In genomic region chr4:137478306-137478705, GRCm38 (mm10) we compare ENCODE assay signal across 11 mouse cellular contexts. TPM values are rescaled to one million over a fixed set of nuclear protein-coding genes. Genes with fewer than 3 reads are reported as not detected.
DNase-seq lines count a peak whose midpoint lies in the region; ATAC-seq lines count a peak whose summit lies in the region.
"Had no signal": no experiment of that assay in that cellular context is flagged by ENCODE, and none has a peak within 500 bp of the region (broad histone marks: within the 10 kb centered on the region; RNA-seq: fewer than 3 reads in every experiment).

No protein-coding gene starts in this region.

- H3K9me3 ChIP-seq in embryonic facial prominence, embryonic 13.5 days, result no peaks in the 10 kb centered on the region
- no peaks in the 10 kb centered on the region for H3K9me3 ChIP-seq in heart, embryonic 15.5 days (replicated peaks)
- H3K9me3 ChIP-seq in limb, embryonic 15.5 days, result no peaks in the 10 kb centered on the region

- no peak overlapping the region for H3K4me2 ChIP-seq in embryonic facial prominence, embryonic 13.5 days
- H3K4me2 ChIP-seq in heart, embryonic 15.5 days, result peak overlapping the region; percentile 36; the same call in 1 of the 2 replicates
- H3K4me2 ChIP-seq in limb, embryonic 15.5 days, result no peak overlapping the region

- H3K4me1 ChIP-seq in embryonic facial prominence, embryonic 13.5 days, result peaks cover 90% of the 10 kb centered on the region
- H3K4me1 ChIP-seq in heart, embryonic 15.5 days (replicated peaks), result peaks cover 95% of the 10 kb centered on the region
- H3K4me1 ChIP-seq in limb, embryonic 15.5 days, result peaks cover 94% of the 10 kb centered on the region

- DNase-seq in kidney, adult 11 months, result peak; percentile 51
- no peak for DNase-seq in kidney, adult 8-10 months
- DNase-seq in cerebellum, adult 11 months, result no peak
- DNase-seq in retina, embryonic 14.5 days (ENCODE audit: low spot score), result no peak
- no peak for DNase-seq in right cerebral cortex, postnatal 36 days (ENCODE audit: low spot score in 2 of 2)
- DNase-seq: cerebellum, postnatal 14 days had no signal

- no peak for ATAC-seq in embryonic facial prominence, embryonic 13.5 days (ENCODE audit: insufficient number of reproducible peaks, insufficient read depth, low FRiP score, low TSS enrichment, low read depth)
- ATAC-seq in heart, embryonic 15.5 days (replicated peaks; ENCODE audit: insufficient number of reproducible peaks, insufficient read depth, low FRiP score, low read depth), result no peak
- ATAC-seq in limb, embryonic 15.5 days (ENCODE audit: insufficient number of reproducible peaks, low FRiP score, low TSS enrichment, low read depth), result no peak
- ATAC-seq: forebrain, embryonic 14.5 days had no signal

- 69% methylated on average over 5 of the region's 5 CpGs for WGBS in embryonic facial prominence, embryonic 13.5 days
- WGBS in heart, embryonic 15.5 days, result 76% methylated on average over 5 of the region's 5 CpGs
- WGBS in limb, embryonic 15.5 days, result 69% methylated on average over 5 of the region's 5 CpGs

- H3K4me3 ChIP-seq in embryonic facial prominence, embryonic 13.5 days, result no peak overlapping the region
- no peak overlapping the region for H3K4me3 ChIP-seq in heart, embryonic 15.5 days
- H3K4me3 ChIP-seq in limb, embryonic 15.5 days, result no peak overlapping the region

- H3K27me3 ChIP-seq in embryonic facial prominence, embryonic 13.5 days, result no peaks in the 10 kb centered on the region
- no peaks in the 10 kb centered on the region for H3K27me3 ChIP-seq in heart, embryonic 15.5 days
- H3K27me3 ChIP-seq in limb, embryonic 15.5 days, result no peaks in the 10 kb centered on the region

- H3K36me3 ChIP-seq in embryonic facial prominence, embryonic 13.5 days, result no peaks in the 10 kb centered on the region
- no peaks in the 10 kb centered on the region for H3K36me3 ChIP-seq in heart, embryonic 15.5 days
- no peaks in the 10 kb centered on the region for H3K36me3 ChIP-seq in limb, embryonic 15.5 days

- peak overlapping the region; percentile 35; the same call in 1 of the 2 replicates for H3K27ac ChIP-seq in embryonic facial prominence, embryonic 13.5 days
- peak overlapping the region; percentile 87 for H3K27ac ChIP-seq in heart, embryonic 15.5 days
- peak overlapping the region; percentile 57 for H3K27ac ChIP-seq in limb, embryonic 15.5 days

- no peak overlapping the region for H3K9ac ChIP-seq in embryonic facial prominence, embryonic 13.5 days
- H3K9ac ChIP-seq in heart, embryonic 15.5 days, result 0 out of 2 replicates have a peak overlapping the region, but pooled peaks have one; percentile 39
- no peak overlapping the region for H3K9ac ChIP-seq in limb, embryonic 15.5 days

RNA-seq across cellular contexts. Expression of gene Hspg2, which starts 9.7 kb away (rescaled TPM):
- polyA plus RNA-seq in embryonic facial prominence, embryonic 13.5 days (2015; fragmentation: Nextera tagmentation; extraction: Ambion mirVana), result 28.2 and 30.0 TPM in 2 replicates
- 41.3 and 56.3 TPM in 2 replicates for polyA plus RNA-seq in heart, embryonic 15.5 days (2015; fragmentation: Nextera tagmentation; extraction: Ambion mirVana)
- polyA plus RNA-seq in limb, embryonic 15.5 days (2015; fragmentation: Nextera tagmentation; extraction: Ambion mirVana), result 40.6 and 44.5 TPM in 2 replicates

RNA-seq across cellular contexts. Expression of gene 1700013G24Rik, which starts 25.2 kb away (rescaled TPM):
- not detected in 2 replicates for polyA plus RNA-seq in embryonic facial prominence, embryonic 13.5 days (2015; fragmentation: Nextera tagmentation; extraction: Ambion mirVana)
- not detected in 2 replicates for polyA plus RNA-seq in heart, embryonic 15.5 days (2015; fragmentation: Nextera tagmentation; extraction: Ambion mirVana)
- 0.23 and 0.40 TPM in 2 replicates for polyA plus RNA-seq in limb, embryonic 15.5 days (2015; fragmentation: Nextera tagmentation; extraction: Ambion mirVana)
- polyA plus RNA-seq: forebrain, embryonic 14.5 days; urinary bladder, adult 2 months had no signal

RNA-seq across cellular contexts. Expression of gene Cela3b, which starts 48.0 kb away (rescaled TPM):
- 0.29 TPM in 1 of 2 replicates, not detected in the other for polyA plus RNA-seq in embryonic facial prominence, embryonic 13.5 days (2015; fragmentation: Nextera tagmentation; extraction: Ambion mirVana)
- polyA plus RNA-seq in heart, embryonic 15.5 days (2015; fragmentation: Nextera tagmentation; extraction: Ambion mirVana), result not detected in 2 replicates
- 0.70 TPM in 1 of 2 replicates, not detected in the other for polyA plus RNA-seq in limb, embryonic 15.5 days (2015; fragmentation: Nextera tagmentation; extraction: Ambion mirVana)
- polyA plus RNA-seq: forebrain, embryonic 14.5 days; urinary bladder, adult 2 months had no signal

Comparison
In these comparisons a context has a peak if more than half of its experiments do, and no peak if none do; other contexts are left out.
1. H3K27ac ChIP-seq: peak in every context shown above with its lines; median percentile 87 in heart, embryonic 15.5 days; 57 in limb, embryonic 15.5 days; 35 in embryonic facial prominence, embryonic 13.5 days.